Mouse (Mus musculus): ENCODE measurements around the gene Micu2.
A peak's percentile ranks its signal among the peaks of the same experiment; 100 is the strongest.

DNA sequence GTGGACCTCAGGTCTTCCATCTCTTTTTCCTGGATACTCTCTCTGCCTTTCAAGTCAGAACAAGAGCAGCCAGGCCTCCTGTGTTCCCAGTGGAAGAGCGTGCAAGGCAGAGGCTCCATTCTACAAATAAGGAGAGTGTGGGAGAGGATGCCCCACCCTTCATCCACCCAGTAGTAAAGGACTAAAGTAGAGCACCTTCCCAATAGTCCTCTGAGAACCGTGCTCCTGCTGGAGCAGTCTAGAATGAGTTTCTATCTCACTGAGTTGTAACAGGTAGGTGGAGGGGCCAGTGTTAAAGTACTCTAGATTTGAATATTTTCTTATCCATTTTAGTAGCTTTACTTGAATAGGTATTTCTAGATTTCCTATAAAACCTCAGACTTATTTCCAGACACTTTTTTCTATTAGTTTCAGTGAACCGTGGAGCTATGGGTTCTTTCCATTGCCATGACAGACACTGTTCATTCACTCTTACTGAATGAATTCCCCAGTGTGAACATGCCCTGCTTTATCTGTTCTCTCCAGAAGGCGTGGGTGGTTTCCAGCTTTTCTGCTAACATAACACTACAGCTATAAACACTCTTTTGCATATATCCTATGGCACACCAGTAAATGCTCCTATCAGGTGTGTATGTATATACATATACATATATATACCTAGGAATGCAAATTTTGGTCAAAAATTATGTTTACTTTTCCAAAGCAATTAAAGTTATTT is 31.8 kb downstream of the Micu2 start:
- TF ChIP-seq CTCF (IDR thresholded peaks at IDR 0.05; ENCODE audit: low read depth) = no peak
- peak; percentile 78 for TF ChIP-seq EP300 (IDR thresholded peaks at IDR 0.05; ENCODE audit: low read depth)

All from liver, embryonic 14.5 days (tissue).